Mouse (Mus musculus) liver, adult (tissue): ENCODE results near the gene Icam1.

Source experiments
- GATA4 ChIP-seq: IDR thresholded peaks from 2 replicates; pipeline ENCODE4 v1.6.1; 2014; ENCODE audit warnings: mild to moderate bottlenecking, low read length; ENCODE audit not compliant: insufficient replicate concordance

Gene Icam1

DNA sequence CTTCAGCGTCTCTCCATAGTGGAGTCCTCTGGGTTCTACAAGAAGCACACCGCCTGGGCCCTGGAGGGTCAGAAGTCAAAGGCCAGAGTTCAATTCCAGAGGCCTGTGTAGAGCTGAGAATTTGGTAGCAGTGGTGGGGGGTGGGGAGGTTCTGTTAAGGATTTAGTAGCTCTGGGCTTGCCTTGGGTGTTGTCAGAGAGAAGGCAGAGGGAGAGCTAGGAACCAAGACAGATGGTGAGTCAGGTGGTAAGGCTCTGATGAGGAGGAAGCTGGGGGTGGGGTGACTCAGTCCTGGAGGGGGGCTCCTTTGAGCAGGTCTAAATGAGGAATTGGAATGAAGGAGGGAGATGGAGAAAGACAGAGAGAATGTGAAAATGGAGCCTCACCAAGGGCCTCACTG lies 47.1 kb downstream of the Icam1 start:
- no peak for TF ChIP-seq GATA4

DNA sequence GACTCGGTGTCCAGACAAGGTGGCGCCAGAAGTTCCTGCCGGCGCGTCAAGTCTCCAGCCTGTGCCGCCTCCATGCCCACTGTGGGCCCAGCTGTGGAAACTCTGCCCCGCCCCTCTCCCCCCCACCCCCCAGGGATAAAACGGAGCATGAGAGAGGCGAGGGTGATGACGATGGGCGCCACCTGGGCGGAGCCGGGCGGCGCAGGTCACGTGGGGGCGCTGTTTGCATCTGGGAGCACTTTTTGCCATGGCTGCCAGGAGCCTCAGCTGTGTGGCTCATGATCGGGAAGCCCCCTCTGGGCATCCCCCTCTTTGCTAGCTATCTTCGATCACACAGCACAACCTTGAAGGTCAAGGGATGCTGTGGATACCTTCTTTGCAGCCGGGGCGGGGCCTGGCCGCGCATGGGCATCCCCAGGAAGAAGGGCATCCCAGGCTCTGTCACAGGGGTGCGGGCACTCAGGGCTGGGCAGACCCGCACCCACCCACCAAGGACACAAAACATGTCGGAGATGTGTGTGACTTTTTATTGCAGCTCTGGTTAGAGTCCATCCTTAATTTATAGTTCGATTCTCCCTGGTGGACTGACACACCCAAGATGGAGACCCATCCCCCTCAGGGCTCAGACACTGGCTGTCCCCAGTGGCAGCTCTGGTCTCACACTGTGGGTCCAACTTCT lies 51.4 kb downstream of the Icam1 start, which contains the start of gene Zglp1:
TSS of gene Zglp1 (minus strand) at position 88 of the 679 bp plus-strand sequence.
- no peak for TF ChIP-seq GATA4

DNA sequence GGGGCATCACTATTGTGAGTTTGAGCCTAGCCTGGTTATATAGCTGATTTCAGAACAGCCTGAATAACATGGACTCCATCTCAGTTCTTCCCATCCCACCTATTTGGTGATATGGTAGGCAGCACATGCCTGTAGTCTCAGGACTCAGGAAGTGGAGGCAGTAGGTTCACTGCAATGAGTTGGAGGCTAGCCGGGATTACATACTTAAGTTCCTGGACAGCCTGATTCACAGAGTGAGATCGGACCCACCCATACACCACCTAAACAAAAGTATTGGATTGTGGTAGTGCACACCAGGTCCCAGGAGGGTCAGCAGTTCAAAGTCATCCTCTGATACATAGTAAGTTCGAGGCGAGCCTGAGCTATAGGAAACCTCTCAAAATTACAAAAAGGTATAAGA lies 56.9 kb downstream of the Icam1 start:
- no peak for TF ChIP-seq GATA4

DNA sequence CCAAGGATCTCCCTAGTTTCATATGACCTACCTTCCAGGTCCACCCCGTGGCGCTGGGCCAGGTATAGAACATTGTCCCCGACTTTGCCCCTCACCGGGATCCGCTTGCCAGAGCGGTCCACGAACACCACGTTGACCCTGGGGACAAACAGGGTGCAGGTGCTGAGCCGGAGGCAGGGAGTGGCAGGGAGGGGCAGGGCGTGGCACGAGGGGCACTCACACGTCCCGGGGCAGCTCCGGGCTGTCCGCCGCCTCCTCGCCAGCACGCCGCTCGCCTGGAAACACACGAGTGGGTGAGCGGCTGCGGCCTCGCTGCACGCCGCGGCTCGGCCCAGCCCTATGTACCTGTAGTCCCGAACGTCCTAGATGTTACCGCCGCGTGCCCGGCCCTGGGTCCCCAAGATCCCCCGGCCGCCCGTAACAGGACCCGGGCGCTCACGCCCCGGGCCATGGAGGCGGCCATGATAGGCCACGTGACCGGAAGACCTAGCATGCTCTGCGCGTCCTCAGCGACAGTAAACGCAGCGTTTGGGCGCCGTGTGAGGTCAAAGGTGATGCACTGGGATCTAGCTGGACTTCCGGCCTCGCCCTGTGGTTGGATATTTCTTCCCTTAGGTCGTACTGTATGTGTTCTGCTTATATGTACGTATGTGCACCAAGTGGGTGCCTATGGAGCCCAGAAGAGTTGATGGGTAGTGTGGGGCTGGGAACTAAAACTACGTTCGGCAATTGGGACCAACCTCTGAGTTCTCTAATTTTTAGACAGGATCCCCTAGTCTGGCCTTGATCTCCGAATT lies 57.5 kb downstream of the Icam1 start, which contains the start of the genes Gm49373 and Fdx1l:
TSS of gene Gm49373 (minus strand) at position 53 of the 797 bp plus-strand sequence.
TSS of gene Fdx1l (minus strand) at position 571 of the 797 bp plus-strand sequence.
- TF ChIP-seq GATA4, result peak; percentile 45; the same call in 1 of the 2 replicates

DNA sequence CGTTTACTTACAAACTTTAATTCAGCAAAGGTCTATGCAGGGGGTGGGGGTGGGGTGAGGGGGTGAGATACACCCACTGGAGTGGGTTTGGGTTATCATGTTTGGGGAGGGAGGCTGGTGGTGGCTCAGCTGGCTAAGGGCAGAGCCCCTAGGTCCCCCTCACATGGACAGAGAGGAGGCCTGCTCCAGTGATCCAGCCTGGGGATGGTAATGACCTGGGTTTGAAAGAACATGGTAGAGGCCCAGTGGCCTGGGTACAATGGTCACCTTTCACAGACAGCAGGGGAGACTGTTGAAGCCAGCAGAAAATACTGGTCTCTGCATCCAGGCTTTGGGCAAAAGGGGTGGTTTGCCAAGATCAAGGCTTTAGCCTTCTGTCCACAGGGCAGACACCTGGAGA lies 58.4 kb downstream of the Icam1 start:
- TF ChIP-seq GATA4, result no peak

DNA sequence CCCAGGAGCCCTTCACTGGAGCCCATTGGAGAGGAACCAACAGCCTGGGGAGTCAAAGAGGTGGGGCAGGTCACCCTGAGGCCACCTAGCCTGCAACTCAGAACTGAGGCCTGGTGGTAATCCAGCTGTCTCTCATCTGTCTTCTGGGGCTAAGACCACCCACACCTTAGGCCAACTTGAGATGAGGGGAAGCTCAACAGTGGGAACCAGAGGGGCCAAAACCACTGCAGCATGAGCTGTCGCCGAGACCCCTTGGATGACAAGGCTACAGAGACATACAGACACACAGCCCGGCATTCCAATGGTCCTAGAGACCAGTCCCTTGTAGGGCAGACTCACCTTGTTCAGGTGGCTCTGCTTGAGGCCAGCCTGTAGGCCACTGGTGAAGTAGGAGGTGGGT lies 59.8 kb downstream of the Icam1 start:
- no peak for TF ChIP-seq GATA4
